Mouse (Mus musculus): ENCODE data around the gene Minar1.

Gene Minar1

DNA sequence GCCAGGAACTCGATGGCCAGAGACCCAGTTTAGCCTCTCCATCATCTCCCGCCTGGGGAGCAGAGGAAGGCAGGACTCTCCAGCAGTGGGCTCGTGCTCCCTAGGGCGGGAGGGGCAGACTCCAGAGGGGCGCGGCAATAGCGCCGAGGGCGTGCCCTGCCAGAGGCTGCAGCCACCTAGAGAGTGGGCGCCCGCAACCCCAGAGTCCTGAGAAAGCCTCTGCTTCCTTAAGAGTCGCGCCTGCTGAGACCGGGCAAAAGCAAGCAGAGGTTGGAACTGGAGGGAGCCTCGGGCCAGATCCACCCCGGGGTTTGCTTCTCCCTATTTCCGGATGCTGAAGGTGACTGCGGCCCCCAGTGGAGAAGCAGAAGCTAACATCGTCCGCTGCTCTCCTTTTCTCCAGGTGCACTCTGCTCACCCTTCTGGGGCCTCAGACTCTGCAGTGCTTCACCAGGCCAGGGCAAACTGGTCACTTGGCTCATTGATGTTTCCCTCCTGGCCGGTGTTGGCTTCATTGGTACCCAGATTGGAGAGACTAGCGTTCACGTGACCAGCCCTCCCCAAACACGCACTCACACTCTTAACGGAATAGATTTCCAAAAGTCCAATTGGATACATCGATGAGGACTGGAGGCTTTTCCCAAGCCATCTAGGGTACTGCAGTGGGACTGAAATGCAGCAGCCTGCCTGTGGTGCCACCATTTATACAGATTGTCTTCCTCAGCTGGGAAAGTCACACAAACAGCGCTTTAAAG, at the start of gene Minar1:
TSS of gene Minar1 (minus strand) at position 120 of the 755 bp plus-strand sequence.
- DNase-seq, result peak in 1 of 2 experiments; percentile 70

DNA sequence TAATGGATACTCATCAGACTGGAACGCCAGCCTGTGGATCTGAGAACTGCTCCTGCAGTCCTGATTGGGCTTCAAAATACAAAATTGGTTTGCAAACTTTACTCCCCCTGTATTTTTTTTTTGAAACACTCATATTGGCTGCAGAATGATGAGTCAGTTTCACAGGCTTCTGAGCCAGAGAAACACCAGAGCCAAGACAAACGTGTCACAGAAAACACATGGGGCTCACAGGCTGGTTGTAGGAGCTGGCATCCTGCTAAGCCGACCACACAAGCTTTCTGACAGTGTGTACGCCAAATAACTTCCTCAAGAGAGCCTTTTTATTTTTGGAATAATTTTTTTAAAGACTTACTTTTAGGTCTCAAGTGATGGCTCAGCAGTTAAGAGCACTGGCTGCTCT, 47.0 kb upstream of the Minar1 start:
- DNase-seq, result no peak

DNA sequence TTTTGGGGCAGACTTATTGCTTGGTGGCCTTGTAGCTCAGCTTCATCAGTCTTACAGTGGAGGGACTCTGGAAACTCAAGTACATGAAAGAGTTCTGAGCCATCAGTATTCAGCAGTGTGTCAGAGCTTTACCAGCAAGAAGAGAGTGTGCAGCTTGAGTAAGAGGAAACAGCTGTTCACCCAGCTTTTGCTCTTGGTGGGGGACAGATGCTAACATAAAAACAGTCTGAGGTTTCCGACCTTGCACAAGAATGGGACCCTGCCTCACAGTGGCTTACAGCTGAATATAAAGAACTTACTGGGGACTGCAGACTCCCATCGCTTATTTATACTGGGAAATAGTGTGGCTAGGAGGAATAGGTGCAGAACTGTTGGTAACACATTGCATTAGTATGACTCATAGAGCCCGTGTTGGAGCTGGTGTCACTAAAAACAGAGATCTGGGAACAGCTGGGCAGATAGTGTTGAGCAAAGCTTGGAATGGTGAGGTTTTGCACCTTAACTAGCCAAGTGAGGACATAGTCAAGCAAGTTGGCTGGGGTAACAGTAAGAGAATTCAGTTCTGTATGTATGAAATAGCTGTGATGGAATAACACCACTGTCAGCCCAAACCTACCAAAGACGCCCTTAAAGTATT, 44.5 kb upstream of the Minar1 start:
- DNase-seq, result no peak

DNA sequence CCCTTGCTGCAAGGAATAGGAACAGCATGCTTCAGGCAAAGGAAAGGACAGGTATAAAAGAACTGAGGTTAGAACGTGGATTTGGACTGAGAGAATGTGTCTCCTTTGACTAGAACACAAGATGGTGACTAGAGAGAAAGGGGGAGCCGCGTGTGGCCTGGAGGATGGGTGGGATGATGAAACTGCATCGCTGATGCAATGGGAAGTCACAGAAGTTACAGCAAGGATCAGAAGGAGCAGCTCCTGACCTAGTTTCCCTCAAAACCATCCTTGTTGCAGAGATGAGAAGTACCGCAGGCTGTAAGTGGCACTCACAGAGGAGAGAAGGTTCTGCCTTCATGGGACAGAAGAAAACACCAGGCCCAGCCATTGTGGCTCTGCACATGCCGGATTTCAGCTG, 28.0 kb upstream of the Minar1 start:
- no peak for DNase-seq

DNA sequence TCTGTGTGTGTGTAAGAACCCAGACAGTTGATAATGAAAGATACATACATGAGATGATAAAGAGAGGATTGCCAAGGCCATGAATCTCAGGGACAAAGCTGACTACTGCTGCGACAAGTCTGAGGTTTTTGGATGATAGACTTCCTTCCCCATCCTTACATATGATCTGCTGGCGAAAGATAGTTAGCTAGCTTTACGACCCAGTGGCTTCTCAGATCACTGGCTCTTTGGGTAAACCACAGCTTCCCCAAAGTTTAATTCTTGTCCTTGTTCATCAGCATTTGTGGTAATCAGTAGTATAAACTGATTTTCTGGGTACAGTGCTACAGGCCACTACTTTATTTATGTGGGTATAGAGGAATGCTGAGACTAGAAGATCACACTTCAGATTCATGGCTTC, 14.5 kb upstream of the Minar1 start:
- no peak for DNase-seq

DNA sequence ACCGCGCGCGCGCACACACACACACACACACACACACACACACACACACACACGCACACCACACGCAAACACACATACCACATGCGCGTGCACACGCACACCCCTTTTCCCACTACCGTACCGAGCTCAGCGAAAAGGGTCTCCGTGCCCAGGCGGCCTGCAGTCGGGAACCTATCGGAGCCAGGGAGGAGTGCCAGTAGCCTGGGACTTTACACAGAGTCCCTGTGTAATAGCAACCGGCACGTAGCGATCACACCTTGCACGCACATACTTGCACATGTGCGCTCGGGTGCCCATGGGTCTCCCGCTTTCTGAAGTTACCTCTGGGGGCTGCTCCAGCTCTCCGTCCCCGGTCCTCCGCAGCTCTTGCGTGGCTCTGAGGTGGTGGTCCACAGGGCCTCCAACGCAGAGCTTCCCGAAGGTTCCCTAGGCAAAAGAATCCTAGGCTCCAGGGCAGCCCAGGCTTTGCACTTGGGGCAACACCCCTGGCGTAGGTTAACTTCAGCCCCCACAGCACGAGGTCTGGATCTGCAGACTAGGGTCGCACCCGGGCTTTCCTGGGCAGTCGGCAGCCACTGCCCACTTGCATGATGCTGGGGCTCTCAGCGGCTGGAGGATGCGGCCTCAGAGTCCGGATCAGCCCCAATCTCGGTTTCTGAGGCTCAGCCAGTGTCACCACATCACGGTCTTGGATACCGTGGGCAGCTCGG, 474 bp downstream of the Minar1 start:
- peak; percentile 71 to 72 for DNase-seq

DNA sequence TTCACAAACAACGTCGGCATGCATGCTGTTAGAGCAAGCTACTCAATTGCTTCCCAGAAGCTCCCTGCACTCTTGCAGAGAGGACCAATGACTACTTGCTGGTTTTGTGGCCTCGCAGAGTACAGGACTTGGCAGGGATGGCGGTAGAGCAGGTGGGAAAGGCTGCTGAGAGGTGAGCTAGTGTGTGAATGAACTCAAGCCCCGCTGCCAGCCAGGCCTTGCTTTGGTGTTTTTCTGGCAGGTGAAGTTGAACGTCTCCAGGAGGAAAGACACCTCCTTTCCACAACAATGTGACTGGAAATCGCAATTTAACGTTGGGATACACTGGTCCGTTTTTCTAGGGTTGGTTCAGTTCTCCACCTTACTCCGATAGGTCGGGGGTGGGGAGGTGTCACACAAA, 1.2 kb downstream of the Minar1 start:
- DNase-seq, result peak; percentile 88 to 92

DNA sequence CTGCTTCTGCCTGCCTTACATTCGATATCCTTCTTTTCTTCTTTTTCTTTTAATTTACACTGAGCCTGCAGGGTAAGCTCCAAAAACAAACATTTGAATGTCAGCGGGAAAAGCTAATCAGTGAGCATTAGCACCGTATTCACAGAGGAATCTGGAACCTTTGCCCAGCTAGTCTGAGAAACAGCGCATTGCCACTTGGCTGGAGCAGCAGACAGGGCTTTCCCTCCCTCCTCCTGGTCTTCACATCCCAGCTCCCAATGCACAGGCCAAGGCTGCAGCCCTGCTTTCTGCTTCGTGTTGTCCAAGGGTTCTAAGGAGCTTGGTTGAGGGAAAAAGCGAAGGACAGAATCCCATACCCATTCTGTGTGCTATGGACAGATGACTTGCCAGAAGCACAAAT, 2.6 kb downstream of the Minar1 start:
- peak; percentile 72 to 79 for DNase-seq

DNA sequence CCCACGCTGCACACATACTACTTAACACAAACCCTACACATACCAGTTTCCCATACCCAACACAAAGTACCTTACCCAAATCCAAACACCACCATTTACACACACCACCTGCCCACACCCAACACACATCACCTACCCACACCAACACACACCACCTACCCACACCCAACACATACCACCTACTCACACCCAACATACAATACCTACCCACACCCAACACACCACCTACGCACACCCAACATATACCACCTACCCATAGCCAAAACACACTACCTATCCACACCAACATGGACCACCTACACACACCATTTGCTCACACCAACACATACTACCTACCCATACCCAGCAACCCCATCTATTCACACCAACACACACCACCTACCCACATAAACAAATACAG, 6.0 kb downstream of the Minar1 start:
- no peak for DNase-seq

DNA sequence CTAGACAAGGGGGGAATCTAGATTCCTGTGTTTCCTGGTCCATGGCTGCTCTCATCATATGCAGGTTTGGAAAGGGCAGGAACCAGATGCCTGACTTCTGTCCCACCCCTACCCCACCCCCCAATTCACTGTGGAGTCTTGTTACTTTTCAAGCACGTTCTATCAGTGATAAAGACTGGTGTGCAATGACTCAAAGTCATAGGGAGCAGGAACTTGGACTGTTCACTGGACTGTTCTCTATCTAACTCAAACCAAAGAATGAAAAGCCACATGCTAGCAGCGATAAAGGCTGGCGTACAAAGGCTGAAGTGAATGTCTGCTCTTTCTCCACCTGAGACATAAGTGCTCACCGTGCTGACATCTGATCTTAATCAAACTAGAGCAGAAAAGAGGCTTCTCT, 12.3 kb downstream of the Minar1 start:
- no peak for DNase-seq

DNA sequence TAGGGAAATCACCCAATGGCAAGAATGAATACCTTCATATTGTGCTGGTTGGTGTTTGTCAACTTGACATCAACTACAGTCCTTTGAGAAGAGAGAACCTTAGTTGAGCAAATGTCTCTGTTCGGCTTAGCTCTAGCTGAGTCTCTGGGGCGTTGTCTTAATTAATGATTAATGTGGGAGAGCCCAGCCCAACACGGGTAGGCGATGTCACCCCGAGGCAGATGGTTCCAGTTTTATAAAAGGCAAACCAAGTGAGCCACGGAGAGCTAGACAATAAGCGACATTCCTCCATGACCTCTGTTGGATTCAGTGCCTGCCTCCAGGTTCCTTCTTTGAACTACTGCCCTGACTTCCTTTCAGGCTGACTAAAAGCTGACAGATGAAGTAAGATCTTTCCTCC, 15.6 kb downstream of the Minar1 start:
- DNase-seq, result no peak

DNA sequence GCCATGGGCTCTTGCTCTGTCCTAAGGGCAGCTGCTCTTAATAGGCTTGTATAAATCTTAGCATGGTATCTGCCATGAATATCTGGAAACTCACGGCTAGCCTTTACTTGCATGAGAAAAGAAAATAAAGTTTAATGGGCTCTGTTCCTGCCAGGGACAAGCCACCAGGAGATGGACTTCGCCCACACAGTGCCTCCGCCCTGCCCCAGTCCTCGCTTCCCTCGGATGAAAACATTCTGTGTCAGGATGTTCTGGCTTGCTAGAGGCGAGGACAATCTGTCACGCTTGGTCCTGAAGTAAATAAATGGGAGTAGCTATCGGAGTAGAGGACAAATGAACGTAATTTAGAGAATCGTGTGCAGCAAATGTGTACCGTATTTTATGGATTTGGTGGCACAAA, 16.7 kb downstream of the Minar1 start:
- no peak for DNase-seq

DNA sequence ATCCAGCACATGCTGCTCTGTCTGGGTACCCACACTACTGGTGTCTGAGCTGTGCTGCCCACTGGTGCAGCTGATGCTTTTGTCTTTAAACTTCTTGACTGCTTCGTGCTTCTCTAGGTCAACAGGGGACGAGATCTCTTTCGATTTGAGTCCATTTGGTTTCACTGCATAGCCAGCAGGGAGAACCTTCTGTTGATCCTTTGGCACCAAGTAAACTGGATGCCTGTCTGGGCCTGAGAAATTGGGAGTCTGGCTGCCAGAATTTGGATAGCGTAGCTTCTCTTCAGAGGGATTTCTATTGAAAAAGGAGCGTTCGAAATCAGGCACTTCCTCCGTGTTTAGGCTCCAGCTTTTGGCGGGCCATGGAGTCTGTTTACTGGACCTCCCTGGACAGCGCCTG, 21.0 kb downstream of the Minar1 start:
- peak; percentile 54 to 57 for DNase-seq

DNA sequence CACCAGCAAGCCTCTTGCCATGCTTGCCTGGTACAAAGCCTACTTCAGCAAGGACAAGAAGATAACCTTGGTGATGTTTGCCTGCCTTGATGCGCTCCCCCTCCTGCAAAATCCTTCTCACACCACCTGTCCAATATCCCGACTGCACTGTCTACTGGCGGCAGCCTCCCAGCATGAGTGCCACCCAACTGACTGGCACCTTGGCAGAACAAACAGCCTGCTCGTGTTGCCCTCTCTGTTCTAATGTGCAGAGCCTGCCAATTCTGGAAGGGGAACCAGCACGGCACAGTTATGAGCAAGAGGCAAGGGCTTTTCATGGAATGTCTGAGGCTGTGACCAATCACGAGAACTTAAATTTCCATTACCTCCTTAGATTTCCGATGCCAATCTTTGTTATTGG, 22.2 kb downstream of the Minar1 start:
- peak; percentile 68 to 89 for DNase-seq

DNA sequence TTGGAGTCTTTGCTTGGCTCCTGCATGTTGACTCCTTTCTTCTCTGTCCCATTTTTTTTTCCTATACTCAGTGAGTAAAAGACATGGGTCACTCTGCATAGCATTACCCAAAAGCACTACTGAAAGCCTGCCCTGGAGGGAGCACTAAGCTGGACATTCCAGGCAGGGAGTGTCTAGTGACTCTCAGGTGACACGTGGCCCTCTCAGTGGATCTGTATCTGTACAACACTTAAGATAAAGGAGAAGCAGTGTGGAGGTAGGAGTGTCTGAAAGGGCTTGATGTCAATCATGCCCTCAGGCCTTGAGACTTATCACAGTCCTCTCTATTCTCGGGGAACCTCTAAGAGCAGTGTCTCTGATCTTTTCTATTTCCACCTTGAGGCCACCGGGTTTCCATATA, 25.9 kb downstream of the Minar1 start:
- no peak for DNase-seq

DNA sequence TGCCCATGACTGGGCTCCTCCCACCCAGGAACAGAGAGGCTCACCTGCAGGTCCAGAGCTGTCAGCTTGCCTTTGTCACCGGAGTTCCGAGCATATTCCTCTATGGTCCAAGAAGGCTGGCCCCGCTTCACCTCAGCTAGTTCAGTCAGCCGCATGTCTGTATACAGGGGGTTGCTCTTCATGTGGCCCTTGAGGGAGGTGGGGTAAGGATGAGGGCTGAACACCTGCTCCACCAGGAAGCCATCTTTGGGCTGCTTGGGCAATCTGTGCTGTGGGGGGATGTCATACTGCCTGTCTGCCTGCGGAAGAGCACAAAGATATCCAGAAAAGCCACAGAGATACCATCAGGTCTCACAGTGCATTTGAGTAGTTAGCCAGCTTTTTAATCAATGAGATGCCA, 26.5 kb downstream of the Minar1 start:
- peak; percentile 61 to 68 for DNase-seq

DNA sequence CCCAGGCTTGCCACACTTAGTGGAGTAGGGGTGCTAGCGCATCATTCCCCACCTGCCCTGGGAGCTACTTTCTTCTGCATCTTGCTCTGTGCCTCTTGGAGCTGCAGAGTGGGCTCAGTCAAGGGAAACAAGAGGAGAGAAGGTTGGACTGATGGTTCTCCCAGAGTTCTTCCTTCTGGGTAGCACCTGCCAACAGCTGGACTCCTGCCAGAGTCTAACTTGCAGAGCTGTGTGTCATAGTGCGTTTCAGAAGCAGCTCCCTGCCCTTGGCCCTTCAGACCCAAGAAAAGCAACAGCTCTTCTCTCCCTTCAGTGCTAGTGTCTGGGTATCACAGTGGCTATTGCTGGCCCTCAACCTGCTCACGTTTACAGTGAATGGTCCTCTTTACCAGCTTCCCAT, 30.5 kb downstream of the Minar1 start:
- DNase-seq, result peak; percentile 59 to 69

DNA sequence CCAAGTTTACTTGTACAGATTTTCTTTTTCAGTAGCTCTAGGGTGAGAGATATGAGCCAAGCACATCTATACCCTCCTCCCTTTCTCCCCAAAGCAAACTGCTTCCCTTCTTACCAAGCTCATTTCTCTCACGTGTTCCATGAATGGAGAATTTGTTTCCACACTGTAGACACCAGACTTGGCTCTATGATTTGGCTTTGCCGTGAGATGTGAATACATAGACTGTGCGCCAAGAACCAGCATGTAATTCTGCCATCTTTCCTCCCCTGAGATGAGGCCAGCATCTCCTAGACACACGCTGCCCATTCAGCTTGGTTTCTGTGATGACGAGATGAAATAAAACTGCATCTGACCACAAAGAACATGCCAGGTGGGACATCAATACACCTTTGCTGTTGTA, 44.5 kb downstream of the Minar1 start:
- peak; percentile 84 to 86 for DNase-seq

DNA sequence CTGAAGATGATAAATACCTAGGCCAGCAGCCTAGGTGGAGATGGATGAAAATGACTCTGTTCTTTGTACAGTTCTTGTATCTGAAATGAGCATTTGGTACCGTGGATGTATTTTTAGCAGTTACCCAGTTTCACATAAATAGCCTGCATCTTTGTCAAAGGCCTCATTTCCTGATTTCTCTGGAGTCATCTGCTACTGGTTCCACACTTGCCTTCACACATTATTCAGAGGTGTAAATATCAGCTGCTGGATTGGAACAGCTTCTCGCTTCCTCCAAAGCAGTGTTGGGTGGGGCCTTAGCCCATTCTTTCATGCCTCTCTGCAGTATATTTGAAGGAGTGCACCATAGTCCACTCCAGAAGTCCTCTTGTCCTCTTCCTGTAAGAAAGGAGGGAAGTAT, 70.3 kb downstream of the Minar1 start:
- DNase-seq, result no peak

All from cerebellum, postnatal 10 days (tissue).